Mouse (Mus musculus) intestine, embryonic 16.5 days (tissue): ENCODE results near the gene Sprr1b. TPM values are rescaled to one million over a fixed set of nuclear protein-coding genes. Genes with fewer than 3 reads are reported as not detected.

ENCODE experiments used
- ATAC-seq: fragments of 200-750 bp; cut with Nextera tagmentation; 2 replicates; pipeline ENCODE4 v1.8.0; 2017; ENCODE audit warnings: moderate TSS enrichment, moderate library complexity
- H3K27ac ChIP-seq: fragments of 300-500 bp; sonication (generic); 2 replicates; pipeline ENCODE4 v1.5.1; 2014; ENCODE audit warnings: mild to moderate bottlenecking, low read length
- H3K27me3 ChIP-seq: fragments of 300-500 bp; sonication (generic); replicated peaks from 2 replicates; pipeline ENCODE4 v1.6.1; 2014; ENCODE audit warnings: low read length, control low read depth, mixed read lengths; ENCODE audit not compliant: control insufficient read depth, insufficient read depth
- H3K36me3 ChIP-seq: fragments of 300-500 bp; sonication (generic); 2 replicates; pipeline ENCODE4 v1.6.1; 2014; ENCODE audit warnings: low read length, control low read depth; ENCODE audit not compliant: control insufficient read depth, insufficient read depth
- H3K4me1 ChIP-seq: fragments of 300-500 bp; sonication (generic); 2 replicates; pipeline ENCODE4 v1.6.1; 2014; ENCODE audit warnings: low read length, control low read depth, mixed read lengths; ENCODE audit not compliant: control insufficient read depth, insufficient read depth
- H3K4me2 ChIP-seq: fragments of 300-500 bp; sonication (generic); 2 replicates; pipeline ENCODE4 v1.6.1; 2014; ENCODE audit warnings: low read depth, low read length, control low read depth
- H3K4me3 ChIP-seq: fragments of 300-500 bp; sonication (generic); 2 replicates; pipeline ENCODE4 v1.5.1; 2014; ENCODE audit warnings: mild to moderate bottlenecking, low read length
- H3K9ac ChIP-seq: fragments of 300-500 bp; sonication (generic); 2 replicates; pipeline ENCODE4 v1.6.1; 2014; ENCODE audit warnings: low read depth, low read length
- H3K9me3 ChIP-seq: fragments of 300-500 bp; sonication (generic); 2 replicates; pipeline ENCODE4 v1.6.1; 2016; ENCODE audit warnings: low read length, control low read depth; ENCODE audit not compliant: control insufficient read depth
- WGBS: fragments of 180-500 bp; shearing (Covaris S2); extraction: QIAGEN DNeasy Blood & Tissue Kit; methylation state at CpG from one replicate; pipeline ENCODE4 v1.1.7; 2014; 5-methylcytosine and 5-hydroxymethylcytosine counted together
- polyA plus RNA-seq: library from polyadenylated mRNA; unstranded; fragments of >200 nt; fragmentation: Nextera tagmentation; extraction: Ambion mirVana; gene quantifications from 2 replicates; pipeline ENCODE4 v1.2.1, GENCODE M21; 2015

Sprr1b gene
- polyA plus RNA-seq, 1 experiment from 2014 or later, result 0.22 TPM

DNA sequence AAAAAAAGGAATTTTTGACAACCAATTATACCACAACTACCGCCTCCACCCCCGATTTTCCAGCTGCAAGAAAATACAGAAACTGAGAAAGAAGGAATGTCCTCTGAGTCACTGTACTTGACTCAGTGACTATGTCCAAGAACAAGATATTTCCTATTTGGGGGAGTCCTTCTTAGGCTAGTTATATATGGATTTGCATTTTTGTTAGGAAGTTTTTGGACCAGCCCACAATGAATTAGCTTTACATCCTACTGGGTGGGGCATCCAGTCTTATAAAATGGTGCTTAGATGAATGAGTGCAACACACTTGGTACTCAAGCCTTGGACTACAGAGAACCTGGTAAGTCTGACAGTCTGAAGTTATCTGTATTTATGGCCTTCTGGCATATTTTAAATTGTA, 6.3 kb downstream of the Sprr1b start, which contains the start of gene Sprr2k:
Gene Sprr2k (plus strand): TSS at position 301 of the 400 bp plus-strand sequence.
- Histone ChIP-seq H3K9ac (no peak within 1 kb of the TSS), H3K27ac (no peak within 1 kb of the TSS), H3K36me3 (no peaks in the 10 kb centered on the region), H3K4me1 (no peaks in the 10 kb centered on the region), H3K9me3 (no peaks in the 10 kb centered on the region), H3K4me3 (no peak within 1 kb of the TSS), H3K27me3 (no peaks in the 10 kb centered on the region), H3K4me2 (no peak within 1 kb of the TSS)
- ATAC-seq, result no peak
- WGBS, result 83% methylated on average over 2 of the region's 2 CpGs

DNA sequence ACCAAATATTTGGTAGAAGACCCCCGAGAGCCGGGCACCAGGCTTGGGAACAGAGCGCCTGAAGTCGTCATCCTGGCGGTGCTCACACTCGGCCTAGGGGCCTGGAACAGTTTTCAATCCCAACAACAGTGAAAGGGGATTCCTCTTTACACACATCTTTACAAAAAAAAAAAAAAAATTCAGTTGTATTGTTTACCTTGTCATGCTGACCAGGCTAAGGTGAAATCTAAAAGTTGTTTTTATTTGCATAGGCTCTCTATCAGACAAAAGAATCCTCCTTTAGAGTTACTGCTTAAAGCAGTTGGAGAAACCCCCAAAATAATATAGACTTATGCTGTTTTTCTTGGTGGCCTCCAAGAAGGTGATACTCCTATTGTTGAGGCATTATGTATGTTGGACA, 9.3 kb downstream of the Sprr1b start, which contains the start of gene Gm9774:
Gene Gm9774 (minus strand): TSS at position 101 of the 400 bp plus-strand sequence.
- Histone ChIP-seq H3K4me1 (no peaks in the 10 kb centered on the region), H3K27me3 (no peaks in the 10 kb centered on the region), H3K9ac (no peak within 1 kb of the TSS), H3K4me3 (no peak within 1 kb of the TSS), H3K4me2 (no peak within 1 kb of the TSS), H3K27ac (no peak within 1 kb of the TSS), H3K9me3 (no peaks in the 10 kb centered on the region), H3K36me3 (no peaks in the 10 kb centered on the region)
- no peak for ATAC-seq
- WGBS, result 88% methylated on average over 6 of the region's 6 CpGs

DNA sequence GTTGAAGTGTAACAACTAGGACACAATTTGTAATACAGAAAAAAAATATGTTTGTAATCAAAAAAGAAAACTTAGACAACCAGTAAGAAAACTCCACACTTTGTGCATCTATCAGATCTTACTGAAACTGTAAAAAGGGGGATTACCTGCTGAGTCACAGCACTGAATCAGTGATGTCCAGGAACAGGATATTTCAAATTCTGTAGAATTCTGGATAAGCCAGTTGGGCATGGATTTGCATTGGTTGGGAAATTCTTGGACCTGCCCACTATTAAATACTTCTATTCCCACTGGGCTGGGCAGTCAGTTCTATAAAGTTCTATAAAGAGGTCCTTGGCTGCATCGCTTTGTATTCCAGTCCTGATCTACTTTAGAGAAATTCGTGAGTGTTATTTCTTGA, 20.8 kb downstream of the Sprr1b start, which contains the start of gene Sprr2j-ps:
Gene Sprr2j-ps (plus strand): TSS at position 301 of the 400 bp plus-strand sequence.
- WGBS, result 91% methylated on average over 2 of the region's 2 CpGs
- no peak within 1 kb of the TSS for H3K9ac ChIP-seq

DNA sequence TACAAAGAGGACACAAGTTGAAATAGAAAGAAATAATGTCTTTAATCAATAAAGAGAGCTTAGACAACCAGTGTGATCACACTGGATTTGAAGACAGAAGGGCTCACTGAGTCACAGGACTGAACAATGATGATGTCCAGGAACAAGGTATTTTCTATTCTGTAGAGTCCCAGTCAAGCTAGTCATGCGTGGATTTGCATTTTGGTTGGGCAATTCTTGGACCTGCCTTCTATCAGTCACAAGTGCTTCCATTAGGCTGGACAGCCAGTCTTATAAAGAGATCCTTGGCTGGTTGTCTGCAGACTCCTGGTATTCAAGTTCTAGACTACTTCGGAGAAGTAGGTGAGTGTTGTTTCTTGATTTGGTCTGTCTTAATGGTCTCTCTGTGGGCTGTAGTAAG, 30.9 kb downstream of the Sprr1b start, which contains the start of gene Sprr2i:
Gene Sprr2i (plus strand): TSS at position 301 of the 400 bp plus-strand sequence.
- Histone ChIP-seq H3K27me3 (no peaks in the 10 kb centered on the region), H3K4me1 (no peaks in the 10 kb centered on the region), H3K36me3 (no peaks in the 10 kb centered on the region), H3K4me2 (no peak within 1 kb of the TSS), H3K4me3 (no peak within 1 kb of the TSS), H3K9ac (no peak within 1 kb of the TSS), H3K9me3 (no peaks in the 10 kb centered on the region), H3K27ac (no peak within 1 kb of the TSS)
- 95% methylated on average over 2 of the region's 2 CpGs for WGBS
- ATAC-seq, result no peak

More for the DNA sequence above, 20.8 kb downstream of the Sprr1b start, which contains the start of gene Sprr2j-ps:
- Histone ChIP-seq H3K36me3 (no peaks in the 10 kb centered on the region), H3K9me3 (no peaks in the 10 kb centered on the region), H3K27me3 (no peaks in the 10 kb centered on the region), H3K4me3 (no peak within 1 kb of the TSS), H3K4me1 (no peaks in the 10 kb centered on the region), H3K27ac (no peak within 1 kb of the TSS), H3K4me2 (no peak within 1 kb of the TSS)
- ATAC-seq, result no peak

DNA sequence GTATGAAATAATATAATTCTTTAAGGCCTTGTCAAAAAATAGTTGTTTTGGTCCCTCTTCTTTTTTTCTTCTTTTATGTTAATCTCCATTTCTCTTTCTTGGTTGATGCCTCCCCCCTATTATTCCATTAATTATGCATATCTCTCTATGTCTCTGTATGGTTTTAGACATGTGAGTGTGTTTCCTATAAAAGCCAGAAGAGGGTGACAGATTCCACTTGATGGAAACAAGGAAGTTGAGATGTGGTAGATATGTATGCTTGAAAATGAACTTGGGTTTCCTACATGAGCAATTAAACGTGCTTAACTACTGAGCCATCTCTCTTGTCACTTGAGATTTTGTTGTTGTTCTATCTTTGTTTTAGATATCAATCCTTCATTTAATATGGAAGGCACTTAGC, 44.3 kb downstream of the Sprr1b start:
- no peaks in the 10 kb centered on the region for H3K27me3 ChIP-seq
- no peaks in the 10 kb centered on the region for H3K36me3 ChIP-seq

More for the DNA sequence above, 44.3 kb downstream of the Sprr1b start:
- ATAC-seq, result no peak
- Histone ChIP-seq H3K27ac (no peak overlapping the region), H3K4me1 (no peaks in the 10 kb centered on the region), H3K4me2 (no peak overlapping the region), H3K9me3 (no peaks in the 10 kb centered on the region), H3K9ac (no peak overlapping the region), H3K4me3 (no peak overlapping the region)
- 57% methylated on average over 1 of the region's 1 CpGs for WGBS

Other genes with a start within 250 kb of the Sprr1b start
- 3.6 and 4.3 TPM in 2 replicates for gene Sprr2a1, start 223.0 kb downstream of the Sprr1b start, polyA plus RNA-seq
- 161 and 190 TPM in 2 replicates for gene Sprr2a2, start 222.9 kb downstream of the Sprr1b start, polyA plus RNA-seq
- gene Sprr2a3, start 153.4 kb downstream of the Sprr1b start, polyA plus RNA-seq, result 15.2 and 18.4 TPM in 2 replicates
- gene Sprr2b, start 122.2 kb downstream of the Sprr1b start, polyA plus RNA-seq, result not detected in 2 replicates
- gene Sprr2d, start 99.6 kb downstream of the Sprr1b start, polyA plus RNA-seq, result not detected in 2 replicates
- not detected in 2 replicates for gene Sprr2e, start 86.6 kb downstream of the Sprr1b start, polyA plus RNA-seq
- not detected in 2 replicates for gene Sprr2f, start 73.6 kb downstream of the Sprr1b start, polyA plus RNA-seq
- gene Sprr2h, start 53.1 kb downstream of the Sprr1b start, polyA plus RNA-seq, result not detected in 2 replicates
- gene Sprr2i, start 30.8 kb downstream of the Sprr1b start, polyA plus RNA-seq, result not detected in 2 replicates
- not detected in 2 replicates for gene Sprr2j-ps, start 20.7 kb downstream of the Sprr1b start, polyA plus RNA-seq
- 5.4 and 6.0 TPM in 2 replicates for gene Gm9774, start 9.4 kb downstream of the Sprr1b start, polyA plus RNA-seq
- not detected in 2 replicates for gene Sprr2k, start 6.2 kb downstream of the Sprr1b start, polyA plus RNA-seq
- not detected in 2 replicates for gene Sprr3, start 19.9 kb upstream of the Sprr1b start, polyA plus RNA-seq
- 0.34 and 1.0 TPM in 2 replicates for gene Sprr1a, start 47.1 kb upstream of the Sprr1b start, polyA plus RNA-seq
- gene Sprr4, start 61.7 kb upstream of the Sprr1b start, polyA plus RNA-seq, result not detected in 2 replicates
- not detected in 2 replicates for gene 2310046K23Rik, start 95.7 kb upstream of the Sprr1b start, polyA plus RNA-seq
- gene Ivl, start 134.9 kb upstream of the Sprr1b start, polyA plus RNA-seq, result 0.13 TPM in 1 of 2 replicates, not detected in the other
- gene Smcp, start 150.2 kb upstream of the Sprr1b start, polyA plus RNA-seq, result 10.9 and 18.8 TPM in 2 replicates
- gene 2210017I01Rik, start 168.7 kb upstream of the Sprr1b start, polyA plus RNA-seq, result not detected in 2 replicates
- gene Lce6a, start 182.9 kb upstream of the Sprr1b start, polyA plus RNA-seq, result not detected in 2 replicates
- gene Lce1a1, start 209.5 kb upstream of the Sprr1b start, polyA plus RNA-seq, result not detected in 2 replicates
- not detected in 2 replicates for gene Lce1b, start 218.1 kb upstream of the Sprr1b start, polyA plus RNA-seq
- not detected in 2 replicates for gene Lce1a2, start 231.5 kb upstream of the Sprr1b start, polyA plus RNA-seq
- not detected in 2 replicates for gene Lce1c, start 240.5 kb upstream of the Sprr1b start, polyA plus RNA-seq
- gene Lce1d, start 248.4 kb upstream of the Sprr1b start, polyA plus RNA-seq, result not detected in 2 replicates